Mouse (Mus musculus) lung, adult 2 months (tissue): ENCODE measurements at regions not wholly inside any gene's neighbourhood (a gene's known extent, or its start where the extent isn't known, plus 50 kb on each side); places are given as distances from the start of the nearest gene placed in this dataset.

Source experiments
- CTCF ChIP-seq: fragments of 200-500 bp; IDR thresholded peaks from 2 replicates; pipeline ENCODE4 v1.5.1; 2011; ENCODE audit warnings: mild to moderate bottlenecking, low read length, control low read depth; ENCODE audit not compliant: insufficient read depth
- POLR2A ChIP-seq: fragments of 200-500 bp; IDR thresholded peaks from 2 replicates; pipeline ENCODE4 v1.6.1; 2011; ENCODE audit warnings: low read depth, mild to moderate bottlenecking, control low read depth, low read length, borderline replicate concordance; ENCODE audit errors: extremely low read depth

GRCm38 (mm10) chr16:62981821-62982220, 127.7 kb downstream of the Pros1 start:
- TF ChIP-seq CTCF (no peak), POLR2A (no peak)
